ENCODE assay signal across 25 mouse cellular contexts in genomic region chr10:52169841-52170240, GRCm38 (mm10). TPM values are rescaled to one million over a fixed set of nuclear protein-coding genes. Genes with fewer than 3 reads are reported as not detected.
DNase-seq lines count a peak whose midpoint lies in the region; ATAC-seq lines count a peak whose summit lies in the region.
"Had no signal": no experiment of that assay in that cellular context is flagged by ENCODE, and none has a peak within 500 bp of the region (broad histone marks: within the 10 kb centered on the region; RNA-seq: fewer than 3 reads in every experiment).

No protein-coding gene starts in this region.

- peak; percentile 45 for DNase-seq in embryonic facial prominence, embryonic 14.5 days (ENCODE audit: low spot score)
- DNase-seq in embryonic facial prominence, embryonic 10.5 days (ENCODE audit: low spot score): no peak
- DNase-seq in kidney, postnatal 10 days: peak; percentile 58
- DNase-seq in lung, postnatal 10 days: peak; percentile 4
- DNase-seq in lung, postnatal 14 days: no peak
- DNase-seq in hindbrain, embryonic 10.5 days (ENCODE audit: low spot score): no peak
- DNase-seq: adrenal gland, adult 2 months; B cell, adult 2 months; cerebellum, adult 9-10 months; forebrain, postnatal 0 days; gastrocnemius, postnatal 14 days; liver, embryonic 13.5 days; spleen, adult 18-20 months had no signal

- no peak overlapping the region for H3K4me2 ChIP-seq in embryonic facial prominence, embryonic 14.5 days (ENCODE audit: low read depth, low read length)
- H3K4me2 ChIP-seq in kidney, embryonic 14.5 days (replicated peaks; ENCODE audit: low read depth, low read length): no peak overlapping the region
- H3K4me2 ChIP-seq: heart, embryonic 12.5 days; intestine, embryonic 15.5 days; liver, embryonic 13.5 days; midbrain, embryonic 13.5 days had no signal

- H3K9me3 ChIP-seq in embryonic facial prominence, embryonic 14.5 days (ENCODE audit: control insufficient read depth, low read length): no peaks in the 10 kb centered on the region
- no peaks in the 10 kb centered on the region for H3K9me3 ChIP-seq in embryonic facial prominence, embryonic 10.5 days
- no peaks in the 10 kb centered on the region for H3K9me3 ChIP-seq in kidney, embryonic 14.5 days (ENCODE audit: control insufficient read depth, low read length)
- no peaks in the 10 kb centered on the region for H3K9me3 ChIP-seq in hindbrain, embryonic 10.5 days
- H3K9me3 ChIP-seq: G1E; heart, embryonic 12.5 days; intestine, embryonic 15.5 days; liver, embryonic 13.5 days; midbrain, embryonic 13.5 days had no signal

- no peaks in the 10 kb centered on the region for H3K4me1 ChIP-seq in embryonic facial prominence, embryonic 14.5 days (ENCODE audit: control insufficient read depth, insufficient read depth, low read length)
- no peaks in the 10 kb centered on the region for H3K4me1 ChIP-seq in embryonic facial prominence, embryonic 10.5 days
- H3K4me1 ChIP-seq in kidney, embryonic 14.5 days (ENCODE audit: control insufficient read depth, insufficient read depth, low read length): no peaks in the 10 kb centered on the region
- H3K4me1 ChIP-seq in hindbrain, embryonic 10.5 days (replicated peaks): 0 out of 2 replicates have a peak, but pooled peaks cover 4% of the 10 kb centered on the region
- H3K4me1 ChIP-seq: heart, embryonic 12.5 days; intestine, embryonic 15.5 days; liver, embryonic 13.5 days; megakaryocyte, embryonic 14.5 days; midbrain, embryonic 13.5 days had no signal

- H3K9ac ChIP-seq in embryonic facial prominence, embryonic 14.5 days (ENCODE audit: low read depth, low read length): no peak overlapping the region
- no peak overlapping the region for H3K9ac ChIP-seq in kidney, embryonic 14.5 days (ENCODE audit: low read depth, low read length)
- H3K9ac ChIP-seq: forebrain, postnatal 0 days; heart, embryonic 12.5 days; intestine, embryonic 15.5 days; liver, embryonic 13.5 days; midbrain, embryonic 13.5 days had no signal

- no peak for ATAC-seq in embryonic facial prominence, embryonic 14.5 days (ENCODE audit: low read depth)
- no peak for ATAC-seq in kidney, embryonic 14.5 days (ENCODE audit: low FRiP score, low TSS enrichment)
- ATAC-seq: forebrain, postnatal 0 days; hindbrain, embryonic 16.5 days; intestine, embryonic 15.5 days; midbrain, embryonic 13.5 days had no signal

- H3K27ac ChIP-seq in embryonic facial prominence, embryonic 14.5 days (replicated peaks; ENCODE audit: low read depth, low read length): no peak overlapping the region
- H3K27ac ChIP-seq in embryonic facial prominence, embryonic 10.5 days (replicated peaks): no peak overlapping the region
- H3K27ac ChIP-seq in kidney, embryonic 14.5 days (ENCODE audit: low read depth, low read length): no peak overlapping the region
- no peak overlapping the region for H3K27ac ChIP-seq in hindbrain, embryonic 10.5 days
- H3K27ac ChIP-seq: intestine, embryonic 15.5 days; liver, embryonic 13.5 days; midbrain, embryonic 13.5 days had no signal

- H3K4me3 ChIP-seq in embryonic facial prominence, embryonic 14.5 days (ENCODE audit: low read depth, low read length): no peak overlapping the region
- no peak overlapping the region for H3K4me3 ChIP-seq in embryonic facial prominence, embryonic 10.5 days
- no peak overlapping the region for H3K4me3 ChIP-seq in kidney, embryonic 14.5 days (ENCODE audit: low read length)
- H3K4me3 ChIP-seq in hindbrain, embryonic 10.5 days: no peak overlapping the region
- H3K4me3 ChIP-seq: heart, embryonic 12.5 days; intestine, embryonic 15.5 days; liver, embryonic 13.5 days; megakaryocyte, embryonic 14.5 days; midbrain, embryonic 13.5 days had no signal

- 77% methylated on average over 5 of the region's 5 CpGs for WGBS in embryonic facial prominence, embryonic 14.5 days
- 89% methylated on average over 5 of the region's 5 CpGs for WGBS in embryonic facial prominence, embryonic 10.5 days
- WGBS in kidney, embryonic 14.5 days: 76% methylated on average over 5 of the region's 5 CpGs
- WGBS in hindbrain, embryonic 10.5 days: 91% methylated on average over 5 of the region's 5 CpGs

- no peaks in the 10 kb centered on the region for H3K36me3 ChIP-seq in embryonic facial prominence, embryonic 14.5 days (ENCODE audit: control insufficient read depth, insufficient read depth, low read length)
- H3K36me3 ChIP-seq in embryonic facial prominence, embryonic 10.5 days (replicated peaks): no peaks in the 10 kb centered on the region
- no peaks in the 10 kb centered on the region for H3K36me3 ChIP-seq in kidney, embryonic 14.5 days (ENCODE audit: control insufficient read depth, insufficient read depth, low read length)
- H3K36me3 ChIP-seq in hindbrain, embryonic 10.5 days: no peaks in the 10 kb centered on the region
- H3K36me3 ChIP-seq: G1E; heart, embryonic 12.5 days; intestine, embryonic 15.5 days; liver, embryonic 13.5 days; midbrain, embryonic 13.5 days had no signal

- H3K27me3 ChIP-seq in embryonic facial prominence, embryonic 14.5 days (replicated peaks; ENCODE audit: control insufficient read depth, insufficient read depth, low read length): no peaks in the 10 kb centered on the region
- H3K27me3 ChIP-seq in embryonic facial prominence, embryonic 10.5 days (replicated peaks; ENCODE audit: low read depth, poor library complexity, severe bottlenecking): no peaks in the 10 kb centered on the region
- H3K27me3 ChIP-seq in kidney, embryonic 14.5 days (ENCODE audit: control insufficient read depth, insufficient read depth, low read length): no peaks in the 10 kb centered on the region
- H3K27me3 ChIP-seq in hindbrain, embryonic 10.5 days (ENCODE audit: insufficient read depth, poor library complexity, severe bottlenecking): no peaks in the 10 kb centered on the region
- H3K27me3 ChIP-seq: CH12.LX; heart, embryonic 12.5 days; intestine, embryonic 15.5 days; liver, embryonic 13.5 days; megakaryocyte, embryonic 14.5 days; midbrain, embryonic 13.5 days had no signal

RNA-seq across cellular contexts. Expression of gene Ros1, which starts 25.2 kb away (rescaled TPM):
- polyA plus RNA-seq in embryonic facial prominence, embryonic 14.5 days (2014; fragmentation: Nextera tagmentation; extraction: Ambion mirVana): 0.11 TPM in 1 of 2 replicates, not detected in the other
- polyA plus RNA-seq in embryonic facial prominence, embryonic 10.5 days (2016; fragmentation: Nextera tagmentation; extraction: Ambion mirVana): not detected in 2 replicates
- 3.7 and 4.9 TPM in 2 replicates for polyA plus RNA-seq in kidney, embryonic 14.5 days (2014; fragmentation: Nextera tagmentation; extraction: Ambion mirVana)
- polyA plus RNA-seq in hindbrain, embryonic 10.5 days (2016; fragmentation: Nextera tagmentation; extraction: Ambion mirVana): 0.04 TPM in 1 of 2 replicates, not detected in the other
- polyA plus RNA-seq: adrenal gland, adult 2 months; cortical plate, adult 2 months; embryonic facial prominence, embryonic 11.5 days; forebrain, embryonic 11.5 days; forebrain, postnatal 0 days; G1E; hindbrain, embryonic 16.5 days; midbrain, embryonic 13.5 days; urinary bladder, adult 2 months had no signal

Comparison
In these comparisons a context has a peak if more than half of its experiments do, and no peak if none do; other contexts are left out.
1. DNase-seq: peak in embryonic facial prominence, embryonic 14.5 days (single experiment), kidney, postnatal 10 days (single experiment) and lung, postnatal 10 days (single experiment); none in embryonic facial prominence, embryonic 10.5 days (single experiment), lung, postnatal 14 days (single experiment) and hindbrain, embryonic 10.5 days (single experiment).